8 mouse cellular contexts compared by ENCODE assay signal in genomic region chr17:8285056-8285455, GRCm38 (mm10). TPM values are rescaled to one million over a fixed set of nuclear protein-coding genes. Genes with fewer than 3 reads are reported as not detected.
DNase-seq lines count a peak whose midpoint lies in the region; ATAC-seq and TF ChIP-seq lines count a peak whose summit lies in the region.

No protein-coding gene starts in this region.

- TF ChIP-seq CTCF in kidney, postnatal 0 days (IDR thresholded peaks at IDR 0.05; ENCODE audit: low read depth) = no peak
- TF ChIP-seq CTCF in intestine, postnatal 0 days (IDR thresholded peaks at IDR 0.05; ENCODE audit: low read depth) = no peak

- no peaks in the 10 kb centered on the region for H3K27me3 ChIP-seq in kidney, postnatal 0 days (ENCODE audit: insufficient read depth, low read length)
- peaks cover 30% of the 10 kb centered on the region for H3K27me3 ChIP-seq in embryonic facial prominence, embryonic 10.5 days (replicated peaks; ENCODE audit: low read depth, poor library complexity, severe bottlenecking)
- no peaks in the 10 kb centered on the region for H3K27me3 ChIP-seq in intestine, postnatal 0 days (replicated peaks; ENCODE audit: control insufficient read depth, insufficient read depth, low read length)
- no peaks in the 10 kb centered on the region for H3K27me3 ChIP-seq in neural tube, embryonic 13.5 days

- H3K27ac ChIP-seq in kidney, postnatal 0 days = no peak overlapping the region
- no peak overlapping the region for H3K27ac ChIP-seq in embryonic facial prominence, embryonic 10.5 days (replicated peaks)
- H3K27ac ChIP-seq in intestine, postnatal 0 days (ENCODE audit: low read depth, low read length) = no peak overlapping the region
- no peak overlapping the region for H3K27ac ChIP-seq in neural tube, embryonic 13.5 days (replicated peaks)

- H3K4me3 ChIP-seq in kidney, postnatal 0 days (replicated peaks; ENCODE audit: low read depth, low read length) = peak overlapping the region; percentile 87; the same call in 1 of the 2 replicates
- H3K4me3 ChIP-seq in embryonic facial prominence, embryonic 10.5 days = peak overlapping the region; percentile 71
- peak overlapping the region; percentile 90 for H3K4me3 ChIP-seq in intestine, postnatal 0 days (ENCODE audit: low read depth, low read length)
- peak overlapping the region; percentile 83 for H3K4me3 ChIP-seq in neural tube, embryonic 13.5 days

- DNase-seq in kidney, postnatal 0 days (ENCODE audit: low spot score) = no peak
- DNase-seq in kidney, postnatal 14 days = no peak
- DNase-seq in embryonic facial prominence, embryonic 10.5 days (ENCODE audit: low spot score) = no peak
- DNase-seq in spleen, adult 12 weeks (ENCODE audit: low spot score) = no peak
- no peak for DNase-seq in frontal cortex, postnatal 36 days (ENCODE audit: low spot score in 2 of 2)
- DNase-seq in kidney, postnatal 10 days = no peak

- H3K9ac ChIP-seq in kidney, postnatal 0 days (ENCODE audit: low read depth, low read length) = no peak overlapping the region
- H3K9ac ChIP-seq in intestine, postnatal 0 days (ENCODE audit: low read depth, low read length) = no peak overlapping the region
- peak overlapping the region; percentile 88 for H3K9ac ChIP-seq in neural tube, embryonic 13.5 days

- no peaks in the 10 kb centered on the region for H3K36me3 ChIP-seq in kidney, postnatal 0 days (ENCODE audit: insufficient read depth, low read length)
- H3K36me3 ChIP-seq in embryonic facial prominence, embryonic 10.5 days (replicated peaks) = no peaks in the 10 kb centered on the region
- H3K36me3 ChIP-seq in intestine, postnatal 0 days (ENCODE audit: control insufficient read depth, insufficient read depth) = no peaks in the 10 kb centered on the region; the same call in 1 of the 2 replicates
- H3K36me3 ChIP-seq in neural tube, embryonic 13.5 days = peaks cover 6% of the 10 kb centered on the region

- 34% methylated on average over 8 of the region's 8 CpGs for WGBS in kidney, postnatal 0 days
- 39% methylated on average over 8 of the region's 8 CpGs for WGBS in embryonic facial prominence, embryonic 10.5 days
- 38% methylated on average over 8 of the region's 8 CpGs for WGBS in intestine, postnatal 0 days
- 26% methylated on average over 8 of the region's 8 CpGs for WGBS in neural tube, embryonic 13.5 days

- 0 out of 2 replicates have a peak, but pooled peaks cover 3% of the 10 kb centered on the region for H3K4me1 ChIP-seq in kidney, postnatal 0 days (replicated peaks; ENCODE audit: insufficient read depth, low read length)
- peaks cover 21% of the 10 kb centered on the region for H3K4me1 ChIP-seq in embryonic facial prominence, embryonic 10.5 days
- H3K4me1 ChIP-seq in intestine, postnatal 0 days (replicated peaks; ENCODE audit: control insufficient read depth, insufficient read depth, low read length) = no peaks in the 10 kb centered on the region
- peaks cover 30% of the 10 kb centered on the region for H3K4me1 ChIP-seq in neural tube, embryonic 13.5 days (replicated peaks)

- ATAC-seq in kidney, postnatal 0 days (replicated peaks; ENCODE audit: low FRiP score, low read depth) = no peak
- no peak for ATAC-seq in intestine, postnatal 0 days
- ATAC-seq in neural tube, embryonic 13.5 days (ENCODE audit: low read depth) = no peak

- H3K9me3 ChIP-seq in kidney, postnatal 0 days (replicated peaks; ENCODE audit: low read length) = no peaks in the 10 kb centered on the region
- no peaks in the 10 kb centered on the region for H3K9me3 ChIP-seq in embryonic facial prominence, embryonic 10.5 days
- H3K9me3 ChIP-seq in intestine, postnatal 0 days (ENCODE audit: control insufficient read depth) = no peaks in the 10 kb centered on the region
- H3K9me3 ChIP-seq in neural tube, embryonic 13.5 days = no peaks in the 10 kb centered on the region

- H3K4me2 ChIP-seq in kidney, postnatal 0 days (ENCODE audit: low read length) = peak overlapping the region; percentile 85
- H3K4me2 ChIP-seq in intestine, postnatal 0 days (replicated peaks; ENCODE audit: low read depth) = peak overlapping the region; percentile 98
- peak overlapping the region; percentile 99 for H3K4me2 ChIP-seq in neural tube, embryonic 13.5 days

RNA-seq across cellular contexts. Expression of gene Mpc1, which starts 2.4 kb away (rescaled TPM):
- 444 and 498 TPM in 2 replicates for polyA plus RNA-seq in kidney, postnatal 0 days (2015; fragmentation: Nextera tagmentation; extraction: Ambion mirVana)
- polyA plus RNA-seq in embryonic facial prominence, embryonic 10.5 days (2016; fragmentation: Nextera tagmentation; extraction: Ambion mirVana) = 70.1 and 82.5 TPM in 2 replicates
- polyA plus RNA-seq in intestine, postnatal 0 days (2015; fragmentation: Nextera tagmentation; extraction: Ambion mirVana) = 294 and 297 TPM in 2 replicates
- 290 and 317 TPM in 2 replicates for polyA plus RNA-seq in neural tube, embryonic 13.5 days (2015; fragmentation: Nextera tagmentation; extraction: Ambion mirVana)

RNA-seq across cellular contexts. Expression of gene Sft2d1, which starts 25.8 kb away (rescaled TPM):
- polyA plus RNA-seq in kidney, postnatal 0 days (2015; fragmentation: Nextera tagmentation; extraction: Ambion mirVana) = 93.3 and 102 TPM in 2 replicates
- 60.7 and 63.5 TPM in 2 replicates for polyA plus RNA-seq in embryonic facial prominence, embryonic 10.5 days (2016; fragmentation: Nextera tagmentation; extraction: Ambion mirVana)
- polyA plus RNA-seq in intestine, postnatal 0 days (2015; fragmentation: Nextera tagmentation; extraction: Ambion mirVana) = 126 and 135 TPM in 2 replicates
- 149 and 165 TPM in 2 replicates for polyA plus RNA-seq in neural tube, embryonic 13.5 days (2015; fragmentation: Nextera tagmentation; extraction: Ambion mirVana)

RNA-seq across cellular contexts. Expression of gene Ccr6, which starts 49.2 kb away (rescaled TPM):
- polyA plus RNA-seq in kidney, postnatal 0 days (2015; fragmentation: Nextera tagmentation; extraction: Ambion mirVana) = not detected in 2 replicates
- not detected in 2 replicates for polyA plus RNA-seq in embryonic facial prominence, embryonic 10.5 days (2016; fragmentation: Nextera tagmentation; extraction: Ambion mirVana)
- 0.46 TPM in 2 replicates for polyA plus RNA-seq in intestine, postnatal 0 days (2015; fragmentation: Nextera tagmentation; extraction: Ambion mirVana)
- not detected in 2 replicates for polyA plus RNA-seq in neural tube, embryonic 13.5 days (2015; fragmentation: Nextera tagmentation; extraction: Ambion mirVana)

RNA-seq across cellular contexts. Expression of gene Prr18, which starts 52.2 kb away (rescaled TPM):
- 0.20 and 0.28 TPM in 2 replicates for polyA plus RNA-seq in kidney, postnatal 0 days (2015; fragmentation: Nextera tagmentation; extraction: Ambion mirVana)
- polyA plus RNA-seq in embryonic facial prominence, embryonic 10.5 days (2016; fragmentation: Nextera tagmentation; extraction: Ambion mirVana) = 0.32 and 0.33 TPM in 2 replicates
- polyA plus RNA-seq in intestine, postnatal 0 days (2015; fragmentation: Nextera tagmentation; extraction: Ambion mirVana) = 0.35 and 0.39 TPM in 2 replicates
- polyA plus RNA-seq in neural tube, embryonic 13.5 days (2015; fragmentation: Nextera tagmentation; extraction: Ambion mirVana) = 9.8 TPM in 2 replicates
